Mouse (Mus musculus): ENCODE results near the gene Tmem59l. TPM values are rescaled to one million over a fixed set of nuclear protein-coding genes. Genes with fewer than 3 reads are reported as not detected.

Tmem59l gene
- polyA plus RNA-seq, 1 experiment from 2014 or later, result 17.5 TPM

GRCm38 (mm10) chr8:70495001-70495770 is 8.0 kb upstream of the Tmem59l start:
- H3K27me3 ChIP-seq, result peaks cover 94% of the 10 kb centered on the region
- WGBS, result under 1% methylated on average over 21 of the region's 21 CpGs
- 0 out of 2 replicates have a peak, but pooled peaks have one; percentile 8 for ATAC-seq (ENCODE audit: insufficient number of reproducible peaks, insufficient read depth, low FRiP score, low TSS enrichment, low read depth)
- no peaks in the 10 kb centered on the region for H3K36me3 ChIP-seq
- H3K9me3 ChIP-seq, result no peaks in the 10 kb centered on the region
- peak overlapping the region; percentile 65 for H3K4me3 ChIP-seq (replicated peaks)
- peaks cover 72% of the 10 kb centered on the region for H3K4me1 ChIP-seq (replicated peaks)
- peak overlapping the region; percentile 93 for H3K4me2 ChIP-seq
- peak overlapping the region; percentile 78 for H3K9ac ChIP-seq (replicated peaks)
- H3K27ac ChIP-seq, result peak overlapping the region; percentile 83

- Histone ChIP-seq H3K36me3 (no peaks in the 10 kb centered on the region), H3K4me2 (peak overlapping the region; percentile 93), H3K27me3 (peaks cover 94% of the 10 kb centered on the region), H3K4me3 (replicated peaks) (peak overlapping the region; percentile 65), H3K9ac (replicated peaks) (peak overlapping the region; percentile 78), H3K9me3 (no peaks in the 10 kb centered on the region), H3K27ac (peak overlapping the region; percentile 83), H3K4me1 (replicated peaks) (peaks cover 72% of the 10 kb centered on the region)
- ATAC-seq (ENCODE audit: insufficient number of reproducible peaks, insufficient read depth, low FRiP score, low TSS enrichment, low read depth), result peak; percentile 16; the same call in 1 of the 2 replicates
- 1% methylated on average over 27 of the region's 28 CpGs for WGBS
Observed at GRCm38 (mm10) chr8:70494416-70494945, 7.3 kb upstream of the Tmem59l start.

- Histone ChIP-seq H3K9ac (replicated peaks) (peak overlapping the region; percentile 78), H3K27me3 (peaks cover 94% of the 10 kb centered on the region), H3K36me3 (no peaks in the 10 kb centered on the region), H3K4me3 (replicated peaks) (peak overlapping the region; percentile 65), H3K4me2 (peak overlapping the region; percentile 93), H3K4me1 (replicated peaks) (peaks cover 75% of the 10 kb centered on the region), H3K9me3 (no peaks in the 10 kb centered on the region), H3K27ac (peak overlapping the region; percentile 83)
- no peak for ATAC-seq (ENCODE audit: insufficient number of reproducible peaks, insufficient read depth, low FRiP score, low TSS enrichment, low read depth)
- 2% methylated on average over 41 of the region's 47 CpGs for WGBS
Observed at GRCm38 (mm10) chr8:70493692-70494415, 6.7 kb upstream of the Tmem59l start.

GRCm38 (mm10) chr8:70492664-70493640 is 5.8 kb upstream of the Tmem59l start, which contains the start of gene Crlf1:
Gene Crlf1 (plus strand): TSS chr8:70493158.
- H3K4me3 ChIP-seq (replicated peaks), result peak within 1 kb of the TSS; percentile 65
- peaks cover 84% of the 10 kb centered on the region for H3K4me1 ChIP-seq (replicated peaks)
- peak within 1 kb of the TSS; percentile 78 for H3K9ac ChIP-seq (replicated peaks)
- ATAC-seq (ENCODE audit: insufficient number of reproducible peaks, insufficient read depth, low FRiP score, low TSS enrichment, low read depth), result no peak
- peaks cover 96% of the 10 kb centered on the region for H3K27me3 ChIP-seq
- WGBS, result under 1% methylated on average over 87 of the region's 93 CpGs
- H3K4me2 ChIP-seq, result peak within 1 kb of the TSS; percentile 93
- peak within 1 kb of the TSS; percentile 83 for H3K27ac ChIP-seq
- H3K9me3 ChIP-seq, result no peaks in the 10 kb centered on the region
- H3K36me3 ChIP-seq, result no peaks in the 10 kb centered on the region

GRCm38 (mm10) chr8:70490880-70491495 is 3.8 kb upstream of the Tmem59l start:
- H3K4me1 ChIP-seq (replicated peaks), result peaks cover 98% of the 10 kb centered on the region
- H3K9me3 ChIP-seq, result no peaks in the 10 kb centered on the region
- H3K27ac ChIP-seq, result peak overlapping the region; percentile 70
- 5% methylated on average over 20 of the region's 20 CpGs for WGBS
- ATAC-seq (ENCODE audit: insufficient number of reproducible peaks, insufficient read depth, low FRiP score, low TSS enrichment, low read depth), result no peak
- H3K36me3 ChIP-seq, result no peaks in the 10 kb centered on the region
- peak overlapping the region; percentile 93 for H3K4me2 ChIP-seq
- H3K27me3 ChIP-seq, result peaks cover 98% of the 10 kb centered on the region
- H3K4me3 ChIP-seq (replicated peaks), result peak overlapping the region; percentile 65
- H3K9ac ChIP-seq (replicated peaks), result 0 out of 2 replicates have a peak overlapping the region, but pooled peaks have one; percentile 6

GRCm38 (mm10) chr8:70490061-70490879 is 3.1 kb upstream of the Tmem59l start:
- WGBS, result 14% methylated on average over 10 of the region's 10 CpGs
- Histone ChIP-seq H3K27me3 (peaks cover 98% of the 10 kb centered on the region), H3K27ac (peak overlapping the region; percentile 70)

GRCm38 (mm10) chr8:70489576-70489975 is 2.4 kb upstream of the Tmem59l start:
- H3K4me3 ChIP-seq (replicated peaks), result peak overlapping the region; percentile 33
- H3K27me3 ChIP-seq, result peaks cover 95% of the 10 kb centered on the region
- no peaks in the 10 kb centered on the region for H3K36me3 ChIP-seq
- peak overlapping the region; percentile 93 for H3K4me2 ChIP-seq
- peak overlapping the region; percentile 70 for H3K27ac ChIP-seq
- peaks cover 87% of the 10 kb centered on the region for H3K4me1 ChIP-seq (replicated peaks)
- WGBS, result 2% methylated on average over 37 of the region's 41 CpGs
- H3K9me3 ChIP-seq, result no peaks in the 10 kb centered on the region
- H3K9ac ChIP-seq (replicated peaks), result peak overlapping the region; percentile 42
- no peak for ATAC-seq (ENCODE audit: insufficient number of reproducible peaks, insufficient read depth, low FRiP score, low TSS enrichment, low read depth)

More at GRCm38 (mm10) chr8:70490061-70490879, 3.1 kb upstream of the Tmem59l start:
- ATAC-seq (ENCODE audit: insufficient number of reproducible peaks, insufficient read depth, low FRiP score, low TSS enrichment, low read depth), result no peak
- H3K9ac ChIP-seq (replicated peaks), result no peak overlapping the region
- peak overlapping the region; percentile 93 for H3K4me2 ChIP-seq
- no peaks in the 10 kb centered on the region for H3K9me3 ChIP-seq
- H3K4me1 ChIP-seq (replicated peaks), result peaks cover 94% of the 10 kb centered on the region
- H3K4me3 ChIP-seq (replicated peaks), result 0 out of 2 replicates have a peak overlapping the region, but pooled peaks have one; percentile 65
- no peaks in the 10 kb centered on the region for H3K36me3 ChIP-seq

GRCm38 (mm10) chr8:70488931-70489470 is 1.8 kb upstream of the Tmem59l start:
- ATAC-seq (ENCODE audit: insufficient number of reproducible peaks, insufficient read depth, low FRiP score, low TSS enrichment, low read depth), result no peak
- Histone ChIP-seq H3K9ac (replicated peaks) (peak overlapping the region; percentile 42; the same call in 1 of the 2 replicates), H3K27ac (peak overlapping the region; percentile 56; the same call in 1 of the 2 replicates), H3K4me1 (replicated peaks) (peaks cover 81% of the 10 kb centered on the region), H3K36me3 (no peaks in the 10 kb centered on the region), H3K9me3 (no peaks in the 10 kb centered on the region), H3K4me2 (peak overlapping the region; percentile 93), H3K27me3 (peaks cover 90% of the 10 kb centered on the region), H3K4me3 (replicated peaks) (peak overlapping the region; percentile 36)
- WGBS, result 1% methylated on average over 14 of the region's 14 CpGs
